Mouse (Mus musculus) limb, embryonic 12.5 days (tissue): ENCODE results near the gene Cdh23. TPM values are rescaled to one million over a fixed set of nuclear protein-coding genes. Genes with fewer than 3 reads are reported as not detected.

ENCODE experiments used
- ATAC-seq: fragments of 200-750 bp; cut with Nextera tagmentation; 2 replicates; pipeline ENCODE4 v1.8.0; 2017; ENCODE audit warnings: low read depth, moderate TSS enrichment; ENCODE audit not compliant: insufficient number of reproducible peaks, insufficient read depth, low FRiP score, low TSS enrichment
- H3K27ac ChIP-seq: fragments of 300-500 bp; sonication (generic); 2 replicates; pipeline ENCODE4 v1.5.1; 2016; ENCODE audit warnings: mild to moderate bottlenecking, moderate library complexity
- H3K27me3 ChIP-seq: fragments of 300-500 bp; sonication (generic); 2 replicates; pipeline ENCODE4 v1.6.1; 2016; ENCODE audit warnings: mild to moderate bottlenecking, moderate library complexity
- H3K36me3 ChIP-seq: fragments of 300-500 bp; sonication (generic); 2 replicates; pipeline ENCODE4 v1.6.1; 2016; ENCODE audit warnings: mild to moderate bottlenecking, moderate library complexity
- H3K4me1 ChIP-seq: fragments of 300-500 bp; sonication (generic); replicated peaks from 2 replicates; pipeline ENCODE4 v1.6.1; 2016
- H3K4me2 ChIP-seq: fragments of 300-500 bp; sonication (generic); 2 replicates; pipeline ENCODE4 v1.6.1; 2016; ENCODE audit warnings: mild to moderate bottlenecking, moderate library complexity
- H3K4me3 ChIP-seq: fragments of 300-500 bp; sonication (generic); replicated peaks from 2 replicates; pipeline ENCODE4 v1.5.1; 2016; ENCODE audit warnings: mild to moderate bottlenecking
- H3K9ac ChIP-seq: fragments of 300-500 bp; sonication (generic); replicated peaks from 2 replicates; pipeline ENCODE4 v1.6.1; 2016; ENCODE audit warnings: mild to moderate bottlenecking, moderate library complexity
- H3K9me3 ChIP-seq: fragments of 300-500 bp; sonication (generic); 2 replicates; pipeline ENCODE4 v1.6.1; 2016; ENCODE audit warnings: mild to moderate bottlenecking, moderate library complexity
- whole genome bisulfite sequencing: fragments of 180-500 bp; shearing (Covaris S2); methylation state at CpG from one replicate; pipeline ENCODE4 v1.1.7; 2016; 5-methylcytosine and 5-hydroxymethylcytosine counted together
- polyA plus RNA-seq: library from polyadenylated mRNA; unstranded; fragments of >200 nt; fragmentation: Nextera tagmentation; extraction: Ambion mirVana; gene quantifications from 2 replicates; pipeline ENCODE4 v1.2.1, GENCODE M21; 2016

Cdh23 gene
- polyA plus RNA-seq, 1 experiment from 2014 or later = 0.34 TPM

- ATAC-seq = no peak
- Histone ChIP-seq H3K27ac (no peak overlapping the region), H3K36me3 (no peaks in the 10 kb centered on the region), H3K9me3 (no peaks in the 10 kb centered on the region), H3K4me1 (no peaks in the 10 kb centered on the region), H3K27me3 (peaks cover 40% of the 10 kb centered on the region), H3K4me3 (no peak overlapping the region), H3K4me2 (no peak overlapping the region), H3K9ac (no peak overlapping the region)
- 62% methylated on average over 9 of the region's 9 CpGs for WGBS
These were observed 222.4 kb downstream of the Cdh23 start for GRCm38 (mm10) chr10:60473782-60474322.

- Histone ChIP-seq H3K36me3 (no peaks in the 10 kb centered on the region), H3K4me3 (no peak overlapping the region), H3K9me3 (no peaks in the 10 kb centered on the region), H3K9ac (no peak overlapping the region), H3K27me3 (peaks cover 9% of the 10 kb centered on the region), H3K27ac (no peak overlapping the region), H3K4me2 (no peak overlapping the region), H3K4me1 (no peaks in the 10 kb centered on the region)
- 41% methylated on average over 4 of the region's 4 CpGs for WGBS
- ATAC-seq = no peak
These were observed 228.5 kb downstream of the Cdh23 start for GRCm38 (mm10) chr10:60467752-60468151.

DNA sequence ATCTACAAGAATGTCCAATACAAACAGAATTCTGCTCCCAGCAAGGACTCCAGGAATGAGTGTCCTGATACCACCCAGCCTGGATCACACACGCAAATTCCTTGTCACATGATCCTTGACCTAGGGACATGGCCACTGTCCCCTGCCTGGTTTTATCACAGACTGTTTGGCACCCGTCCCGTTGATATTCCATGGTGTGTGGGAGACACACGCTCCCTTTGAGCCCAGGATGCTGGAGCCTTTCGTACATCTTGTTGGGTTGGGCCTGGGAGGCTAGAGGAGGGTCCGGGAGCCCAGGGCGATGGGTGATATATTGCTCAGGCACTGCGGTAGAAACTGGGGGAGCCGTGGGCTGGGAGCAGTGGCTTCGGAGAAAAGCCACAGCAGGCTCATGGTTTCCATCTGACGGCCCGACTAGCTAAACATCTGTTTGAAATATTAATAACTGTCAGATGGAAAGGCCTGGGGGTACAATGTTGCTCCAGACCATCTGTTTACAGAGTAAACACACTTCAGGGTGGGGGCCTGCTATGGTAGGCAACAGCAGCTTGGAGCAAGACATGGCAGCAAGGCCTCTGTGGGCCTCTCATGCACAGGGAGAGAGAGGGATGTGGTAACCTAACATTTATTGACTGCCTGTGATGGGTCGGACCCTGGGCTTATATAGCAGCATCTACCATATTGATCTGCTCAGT is 232.2 kb downstream of the Cdh23 start:
- Histone ChIP-seq H3K27ac (no peak overlapping the region), H3K36me3 (no peaks in the 10 kb centered on the region), H3K27me3 (peaks cover 5% of the 10 kb centered on the region), H3K9ac (no peak overlapping the region), H3K9me3 (no peaks in the 10 kb centered on the region), H3K4me1 (no peaks in the 10 kb centered on the region), H3K4me2 (no peak overlapping the region), H3K4me3 (no peak overlapping the region)
- ATAC-seq = no peak
- WGBS = 70% methylated on average over 13 of the region's 13 CpGs

DNA sequence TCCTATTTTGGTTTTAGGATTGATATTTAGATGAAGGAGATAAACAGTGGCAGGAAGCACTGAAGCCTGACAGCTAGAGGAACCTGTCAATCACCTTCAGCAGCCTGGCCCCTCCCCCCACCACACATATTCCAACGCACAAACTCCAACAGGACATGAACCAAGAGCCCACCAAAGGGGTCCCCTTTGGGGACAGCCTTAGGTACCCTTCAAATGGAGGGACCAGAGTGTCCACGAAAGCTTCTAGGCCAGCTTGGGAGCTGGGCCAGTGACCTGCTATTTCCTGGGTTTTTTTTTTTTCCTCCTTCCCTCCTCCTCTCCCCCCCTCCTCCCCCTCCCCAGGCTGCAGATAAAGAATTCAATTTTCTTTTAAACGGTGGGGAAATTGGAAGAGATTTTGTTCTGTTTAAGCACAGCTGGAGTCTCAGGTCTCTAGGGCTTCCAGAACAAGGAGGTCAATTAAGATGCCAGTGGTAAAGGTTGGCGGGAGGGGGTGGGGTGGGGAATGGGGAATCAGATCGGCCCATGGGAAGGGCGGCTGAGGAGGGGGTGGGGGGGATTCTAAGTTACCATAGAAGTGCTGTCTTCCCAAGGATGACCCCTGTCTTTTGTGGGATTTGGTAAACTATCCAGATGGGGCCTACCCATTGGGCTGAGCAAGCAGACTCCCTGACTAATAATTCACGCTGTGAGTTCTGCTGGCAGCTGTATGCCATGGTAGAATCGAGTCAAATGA is 239.5 kb downstream of the Cdh23 start:
- H3K36me3 ChIP-seq = no peaks in the 10 kb centered on the region
- no peaks in the 10 kb centered on the region for H3K9me3 ChIP-seq
- ATAC-seq = no peak
- H3K4me2 ChIP-seq = no peak overlapping the region
- peaks cover 17% of the 10 kb centered on the region for H3K27me3 ChIP-seq
- H3K27ac ChIP-seq = no peak overlapping the region
- no peak overlapping the region for H3K9ac ChIP-seq
- H3K4me1 ChIP-seq = 0 out of 2 replicates have a peak, but pooled peaks cover 4% of the 10 kb centered on the region
- H3K4me3 ChIP-seq = no peak overlapping the region
- 15% methylated on average over 8 of the region's 8 CpGs for WGBS

GRCm38 (mm10) chr10:60455193-60455592 is 241.1 kb downstream of the Cdh23 start:
- Histone ChIP-seq H3K4me3 (no peak overlapping the region), H3K27ac (no peak overlapping the region), H3K36me3 (no peaks in the 10 kb centered on the region), H3K4me2 (no peak overlapping the region), H3K9ac (no peak overlapping the region), H3K9me3 (no peaks in the 10 kb centered on the region), H3K27me3 (peaks cover 17% of the 10 kb centered on the region), H3K4me1 (0 out of 2 replicates have a peak, but pooled peaks cover 4% of the 10 kb centered on the region)
- no peak for ATAC-seq
- 73% methylated on average over 8 of the region's 8 CpGs for WGBS

- Histone ChIP-seq H3K4me2 (no peak overlapping the region), H3K4me3 (no peak overlapping the region), H3K9me3 (peaks cover 7% of the 10 kb centered on the region; the same call in 1 of the 2 replicates), H3K27ac (no peak overlapping the region), H3K36me3 (no peaks in the 10 kb centered on the region), H3K9ac (no peak overlapping the region), H3K27me3 (no peaks in the 10 kb centered on the region; the same call in none of the 2 replicates), H3K4me1 (no peaks in the 10 kb centered on the region)
- 87% methylated on average over 12 of the region's 12 CpGs for WGBS
- no peak for ATAC-seq
These were observed 249.1 kb downstream of the Cdh23 start for GRCm38 (mm10) chr10:60447186-60447585.

- H3K27ac ChIP-seq = no peak overlapping the region
- 55% methylated on average over 8 of the region's 8 CpGs for WGBS
- H3K4me3 ChIP-seq = no peak overlapping the region
- no peak overlapping the region for H3K9ac ChIP-seq
- no peaks in the 10 kb centered on the region for H3K36me3 ChIP-seq
- no peak overlapping the region for H3K4me2 ChIP-seq
- H3K27me3 ChIP-seq = no peaks in the 10 kb centered on the region; the same call in 1 of the 2 replicates
- no peaks in the 10 kb centered on the region for H3K4me1 ChIP-seq
- peaks cover 7% of the 10 kb centered on the region; the same call in 1 of the 2 replicates for H3K9me3 ChIP-seq
- no peak for ATAC-seq
These were observed 251.2 kb downstream of the Cdh23 start for GRCm38 (mm10) chr10:60445031-60445593.

- no peak overlapping the region for H3K27ac ChIP-seq
- no peaks in the 10 kb centered on the region for H3K36me3 ChIP-seq
- H3K4me2 ChIP-seq = no peak overlapping the region
- ATAC-seq = no peak
- 7% methylated on average over 2 of the region's 2 CpGs for WGBS
- H3K4me3 ChIP-seq = no peak overlapping the region
- no peaks in the 10 kb centered on the region for H3K27me3 ChIP-seq
- no peaks in the 10 kb centered on the region for H3K4me1 ChIP-seq
- H3K9ac ChIP-seq = no peak overlapping the region
- H3K9me3 ChIP-seq = peaks cover 7% of the 10 kb centered on the region; the same call in 1 of the 2 replicates
These were observed 253.2 kb downstream of the Cdh23 start for GRCm38 (mm10) chr10:60443078-60443477.

- H3K36me3 ChIP-seq = no peaks in the 10 kb centered on the region
- ATAC-seq = no peak
- no peaks in the 10 kb centered on the region for H3K27me3 ChIP-seq
- no peak overlapping the region for H3K9ac ChIP-seq
- no peak overlapping the region for H3K27ac ChIP-seq
- no peaks in the 10 kb centered on the region for H3K4me1 ChIP-seq
- H3K9me3 ChIP-seq = peaks cover 7% of the 10 kb centered on the region; the same call in 1 of the 2 replicates
- WGBS = 75% methylated on average over 4 of the region's 4 CpGs
- no peak overlapping the region for H3K4me2 ChIP-seq
- H3K4me3 ChIP-seq = no peak overlapping the region
These were observed 254.0 kb downstream of the Cdh23 start for GRCm38 (mm10) chr10:60442321-60442720.

DNA sequence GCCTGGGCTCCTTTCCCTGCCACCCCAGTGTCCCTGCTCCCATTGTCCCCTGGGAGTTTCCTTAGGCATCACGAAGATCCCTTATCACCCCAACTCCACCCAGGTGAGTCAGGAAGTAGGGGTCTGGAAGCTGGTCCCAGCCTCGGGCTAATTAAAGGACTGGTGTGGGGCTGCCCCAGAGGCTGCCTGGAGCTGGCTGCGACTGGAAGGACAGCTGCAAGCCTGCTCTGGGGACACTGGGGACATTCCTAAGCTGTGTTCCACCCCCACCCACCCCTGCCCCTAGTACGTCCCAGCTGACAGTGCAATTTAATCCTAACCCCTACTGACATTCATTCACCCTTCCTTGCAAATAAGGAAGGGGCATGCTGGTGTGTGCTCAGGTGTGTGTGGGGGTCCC is 263.6 kb downstream of the Cdh23 start:
- H3K9ac ChIP-seq = no peak overlapping the region
- H3K36me3 ChIP-seq = no peaks in the 10 kb centered on the region
- H3K27ac ChIP-seq = no peak overlapping the region
- WGBS = 31% methylated on average over 4 of the region's 4 CpGs
- no peaks in the 10 kb centered on the region for H3K4me1 ChIP-seq
- no peak for ATAC-seq
- H3K4me3 ChIP-seq = no peak overlapping the region
- no peaks in the 10 kb centered on the region for H3K9me3 ChIP-seq
- H3K4me2 ChIP-seq = no peak overlapping the region
- H3K27me3 ChIP-seq = peaks cover 9% of the 10 kb centered on the region; the same call in 1 of the 2 replicates

GRCm38 (mm10) chr10:60430591-60430990 is 265.7 kb downstream of the Cdh23 start:
- Histone ChIP-seq H3K9me3 (peaks cover 8% of the 10 kb centered on the region), H3K4me1 (no peaks in the 10 kb centered on the region), H3K27me3 (peaks cover 9% of the 10 kb centered on the region; the same call in 1 of the 2 replicates), H3K9ac (no peak overlapping the region), H3K4me3 (no peak overlapping the region), H3K4me2 (no peak overlapping the region), H3K36me3 (no peaks in the 10 kb centered on the region), H3K27ac (no peak overlapping the region)
- WGBS = 63% methylated on average over 6 of the region's 6 CpGs
- no peak for ATAC-seq
